Mouse (Mus musculus) regulatory T cell (primary cell): ENCODE measurements around the gene Hip1.
"Not testable (repeated sequence)": the region's sequence is repeated elsewhere in the genome, so short reads cannot be mapped to it uniquely, and the experiment has no call there.

Experiments
- in situ Hi-C: fragments of 300-600 bp; cut with MboI, MseI; formaldehyde crosslinking; loops from one replicate; pipeline ENCODE4 v1.15.1; 2025; ENCODE audit warnings: high pct_unique_total_duplicates

Hip1 gene

DNA sequence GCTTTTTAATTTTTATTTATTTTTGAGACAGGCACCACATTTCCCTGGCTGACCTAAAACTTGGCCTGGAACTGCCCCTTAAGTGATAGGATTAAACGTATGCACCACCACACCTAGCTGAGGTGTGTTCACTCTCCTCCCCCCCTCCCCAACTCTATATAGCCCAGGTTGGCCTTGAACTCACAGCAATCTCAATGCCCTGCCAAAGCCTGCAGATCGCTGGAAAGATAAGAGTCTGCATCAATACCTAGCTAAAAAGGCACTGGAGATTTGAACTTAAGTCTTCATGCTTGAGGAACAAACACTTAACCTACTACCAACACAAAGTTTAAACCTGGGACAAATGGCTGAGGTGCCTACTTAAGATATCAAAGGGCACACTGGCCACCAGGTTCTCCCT lies 52.8 kb downstream of the Hip1 start:
- in situ Hi-C loops, result no loop called here

GRCm38 (mm10) chr5:135489695-135490294 lies 55.1 kb downstream of the Hip1 start:
- in situ Hi-C loops, result no loop called here

DNA sequence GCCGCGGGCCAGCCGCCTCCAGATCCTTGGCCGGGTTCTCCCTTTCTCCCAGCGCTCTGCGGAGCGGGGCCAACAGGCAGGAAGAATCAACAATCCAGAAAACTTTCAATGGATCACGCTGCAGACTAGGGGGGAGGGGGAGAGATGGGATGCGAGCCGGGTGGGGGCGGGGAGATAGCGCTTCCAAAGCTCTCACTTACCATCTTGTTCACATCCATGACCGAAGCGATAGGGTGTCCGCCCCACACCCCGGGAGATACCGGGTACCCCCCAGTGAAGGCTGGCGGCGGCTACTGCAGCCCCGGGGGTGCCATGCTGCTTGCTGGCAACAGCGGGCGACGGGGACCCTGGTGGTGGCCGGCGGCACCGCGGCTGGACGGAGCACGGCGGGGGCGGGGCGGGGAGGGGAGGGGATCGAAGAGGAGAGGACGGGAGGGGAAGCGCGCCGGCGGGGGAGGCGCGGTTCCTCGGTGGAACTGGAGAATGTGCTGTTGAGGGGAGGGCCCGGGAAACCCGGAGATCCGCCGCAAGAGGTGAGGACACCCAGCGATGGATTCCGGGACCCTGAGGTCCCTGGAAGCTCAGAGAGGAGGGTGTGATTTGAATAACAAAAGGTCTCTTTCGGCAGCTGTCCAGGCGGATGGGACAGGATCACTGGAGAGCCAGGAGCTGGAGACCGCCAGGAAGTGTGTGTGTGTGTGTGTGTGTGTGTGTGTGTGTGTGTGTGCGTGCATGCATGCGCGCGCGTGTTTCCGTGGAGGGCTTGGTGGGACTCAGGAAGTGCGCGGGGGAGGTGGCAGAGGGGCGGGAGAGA lies 55.8 kb downstream of the Hip1 start:
- in situ Hi-C loops, result no loop called here

GRCm38 (mm10) chr5:135488222-135488880 lies 56.6 kb downstream of the Hip1 start:
- in situ Hi-C loops, result no loop called here

- in situ Hi-C loops, result no loop called here
These were observed 59.6 kb downstream of the Hip1 start for GRCm38 (mm10) chr5:135485289-135485688.

- in situ Hi-C loops, result not testable (repeated sequence)
These were observed 61.1 kb downstream of the Hip1 start for GRCm38 (mm10) chr5:135483865-135484264.

- in situ Hi-C loops, result no loop called here
These were observed 65.9 kb downstream of the Hip1 start for GRCm38 (mm10) chr5:135478877-135479600.

GRCm38 (mm10) chr5:135476199-135476598 lies 68.7 kb downstream of the Hip1 start:
- in situ Hi-C loops, result no loop called here

- in situ Hi-C loops, result no loop called here
These were observed 72.5 kb downstream of the Hip1 start for GRCm38 (mm10) chr5:135472405-135472804.

DNA sequence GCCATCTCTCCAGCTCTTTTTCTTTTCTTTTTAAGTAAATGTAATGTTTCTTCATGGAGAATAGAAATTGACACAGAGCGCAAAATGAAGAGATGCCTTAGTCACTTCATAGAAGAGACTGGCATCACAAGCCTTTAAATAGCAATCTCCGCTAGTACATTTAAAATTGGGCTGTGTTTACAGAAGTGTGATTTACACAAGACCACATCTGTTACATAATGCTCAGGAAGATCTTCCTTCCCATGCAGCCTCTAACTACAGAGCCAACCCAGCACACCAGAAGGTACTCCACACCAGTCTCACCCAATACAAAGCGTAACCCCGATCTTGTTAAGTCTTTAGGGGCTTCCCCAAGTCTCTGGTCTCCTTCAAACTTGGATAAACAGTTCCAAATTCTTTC lies 73.2 kb downstream of the Hip1 start:
- in situ Hi-C loops, result no loop called here

GRCm38 (mm10) chr5:135468280-135468679 lies 76.6 kb downstream of the Hip1 start:
- in situ Hi-C loops, result loop anchor here (10.0 kb wide), 1 partner anchor 1417 kb away; the partner anchor contains the start of gene Col26a1

- in situ Hi-C loops, result loop anchor here (10.0 kb wide), 1 partner anchor 1419 kb away; the partner anchor contains the start of gene Col26a1
These were observed 79.1 kb downstream of the Hip1 start for GRCm38 (mm10) chr5:135465833-135466291.

GRCm38 (mm10) chr5:135463380-135463779 lies 81.5 kb downstream of the Hip1 start:
- in situ Hi-C loops, result loop anchor here (10.0 kb wide), 1 partner anchor 1421 kb away; the partner anchor contains the start of gene Col26a1

- in situ Hi-C loops, result loop anchor here (10.0 kb wide), 1 partner anchor 1424 kb away; the partner anchor contains the start of gene Col26a1
These were observed 84.1 kb downstream of the Hip1 start for GRCm38 (mm10) chr5:135460833-135461173.

- in situ Hi-C loops, result loop anchor here (10.0 kb wide), 1 partner anchor 1425 kb away; the partner anchor contains the start of gene Col26a1
These were observed 84.6 kb downstream of the Hip1 start for GRCm38 (mm10) chr5:135460152-135460832.

DNA sequence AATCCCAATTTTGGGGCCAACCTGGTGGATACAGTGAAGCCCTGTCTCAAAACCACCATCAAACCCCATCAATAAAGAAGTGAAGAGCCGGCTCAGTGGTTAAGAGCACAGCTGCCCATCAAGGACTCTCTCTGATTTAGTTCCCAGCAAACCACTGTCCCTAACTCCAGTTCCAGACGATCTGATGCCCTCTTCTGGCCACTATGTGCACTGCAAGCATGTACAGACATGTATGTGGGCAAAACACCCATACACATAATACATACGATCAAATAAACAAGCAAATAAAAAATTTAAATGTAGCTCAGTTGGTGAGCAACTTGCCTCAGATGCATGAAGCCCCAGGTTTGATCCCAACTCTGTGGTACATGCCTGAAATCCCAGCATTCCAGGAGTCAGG lies 85.4 kb downstream of the Hip1 start:
- in situ Hi-C loops, result no loop called here

- in situ Hi-C loops, result no loop called here
These were observed 87.0 kb downstream of the Hip1 start for GRCm38 (mm10) chr5:135457961-135458360.

- in situ Hi-C loops, result no loop called here
These were observed 88.4 kb downstream of the Hip1 start for GRCm38 (mm10) chr5:135456515-135456914.

DNA sequence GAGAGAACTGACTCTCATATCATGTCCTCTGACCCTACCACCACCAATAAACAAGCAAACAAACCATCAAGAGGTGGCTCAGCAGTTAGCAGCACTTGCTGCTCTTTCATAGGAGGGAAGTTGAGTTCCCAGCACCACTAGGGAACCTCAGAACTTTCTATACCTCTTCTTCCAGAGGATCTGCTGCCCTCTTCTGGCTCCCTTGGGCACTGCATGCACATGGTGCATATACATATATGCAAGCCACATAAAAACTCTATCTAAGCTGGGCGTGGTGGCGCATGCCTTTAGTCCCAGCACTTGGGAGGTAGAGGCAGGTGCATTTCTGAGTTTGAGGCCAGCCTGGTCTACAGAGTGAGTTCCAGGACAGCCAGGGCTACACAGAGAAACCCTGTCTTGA lies 90.7 kb downstream of the Hip1 start:
- in situ Hi-C loops, result no loop called here

DNA sequence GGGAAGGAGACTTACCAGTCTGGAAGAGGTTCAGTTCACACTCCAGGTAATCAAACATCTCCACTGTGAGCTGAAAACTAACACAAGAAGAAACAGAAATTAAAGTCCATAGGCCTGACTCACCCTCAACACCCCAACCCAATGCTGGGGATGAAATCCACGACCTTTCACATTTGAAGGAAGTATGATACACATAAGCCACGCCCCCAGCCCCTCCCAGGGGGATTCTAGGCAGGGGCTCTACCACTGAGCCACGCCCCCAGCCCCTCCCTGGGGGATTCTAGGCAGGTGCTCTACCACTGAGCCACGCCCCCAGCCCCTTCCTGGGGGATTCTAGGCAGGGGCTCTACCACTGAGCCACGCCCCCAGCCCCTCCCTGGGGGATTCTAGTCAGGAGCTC lies 93.4 kb downstream of the Hip1 start:
- in situ Hi-C loops, result not testable (repeated sequence)

- in situ Hi-C loops, result no loop called here
These were observed 93.8 kb downstream of the Hip1 start for GRCm38 (mm10) chr5:135451100-135451499.
